Mouse (Mus musculus): ENCODE measurements at regions not wholly inside any gene's neighbourhood (a gene's known extent, or its start where the extent isn't known, plus 50 kb on each side); places are given as distances from the start of the nearest gene placed in this dataset.

GRCm38 (mm10) chr8:103451381-103452018 is 649.9 kb upstream of the Cdh5 start:
- no peaks in the 10 kb centered on the region for H3K79me3 ChIP-seq (ENCODE audit: low read depth)
- no peak overlapping the region for H3K4me3 ChIP-seq (ENCODE audit: insufficient read depth, poor library complexity, severe bottlenecking)
- H3K36me3 ChIP-seq (ENCODE audit: control insufficient read depth, insufficient read depth): no peaks in the 10 kb centered on the region
- no peak for TF ChIP-seq CTCF (IDR thresholded peaks at IDR 0.05; ENCODE audit: control insufficient read depth, insufficient read depth, insufficient read length)
- no peak for TF ChIP-seq CEBPB (IDR thresholded peaks at IDR 0.05; ENCODE audit: low read depth)
- no peak for TF ChIP-seq MYOG (IDR thresholded peaks at IDR 0.05; ENCODE audit: control insufficient read depth, extremely low read depth, insufficient read length)
- no peak for TF ChIP-seq MAX (IDR thresholded peaks at IDR 0.05)
- TF ChIP-seq USF1 (IDR thresholded peaks at IDR 0.05; ENCODE audit: low read depth): no peak
- TF ChIP-seq FOSL1 (IDR thresholded peaks at IDR 0.05; ENCODE audit: insufficient read depth, low read length, poor library complexity, severe bottlenecking): no peak
- no peak for TF ChIP-seq MYOD1 (IDR thresholded peaks at IDR 0.05; ENCODE audit: control insufficient read depth, insufficient read length, low read depth)
- H3K79me2 ChIP-seq (ENCODE audit: control insufficient read depth, insufficient read depth): no peaks in the 10 kb centered on the region
- no peaks in the 10 kb centered on the region for H3K27me3 ChIP-seq (ENCODE audit: control insufficient read depth, insufficient read depth, insufficient read length)
- no peak overlapping the region for H3ac ChIP-seq (ENCODE audit: control insufficient read depth, insufficient read length, low read depth)

GRCm38 (mm10) chr8:103457176-103457575 is 644.2 kb upstream of the Cdh5 start:
- H3K79me2 ChIP-seq (ENCODE audit: control insufficient read depth, insufficient read depth): no peaks in the 10 kb centered on the region
- H3ac ChIP-seq (ENCODE audit: control insufficient read depth, insufficient read length, low read depth): no peak overlapping the region
- TF ChIP-seq MYOD1 (IDR thresholded peaks at IDR 0.05; ENCODE audit: control insufficient read depth, insufficient read length, low read depth) (no peak), CEBPB (IDR thresholded peaks at IDR 0.05; ENCODE audit: low read depth) (no peak), MAX (IDR thresholded peaks at IDR 0.05) (no peak)
- H3K4me3 ChIP-seq (ENCODE audit: insufficient read depth, poor library complexity, severe bottlenecking): no peak overlapping the region
- no peaks in the 10 kb centered on the region for H3K79me3 ChIP-seq (ENCODE audit: low read depth)
- no peaks in the 10 kb centered on the region for H3K27me3 ChIP-seq (ENCODE audit: control insufficient read depth, insufficient read depth, insufficient read length)
- no peaks in the 10 kb centered on the region for H3K36me3 ChIP-seq (ENCODE audit: control insufficient read depth, insufficient read depth)

GRCm38 (mm10) chr8:103463557-103463956 is 637.9 kb upstream of the Cdh5 start:
- no peak overlapping the region for H3K4me3 ChIP-seq (ENCODE audit: insufficient read depth, poor library complexity, severe bottlenecking)
- TF ChIP-seq MYOG (IDR thresholded peaks at IDR 0.05; ENCODE audit: control insufficient read depth, extremely low read depth, insufficient read length) (no peak), FOSL1 (IDR thresholded peaks at IDR 0.05; ENCODE audit: insufficient read depth, low read length, poor library complexity, severe bottlenecking) (no peak), CTCF (IDR thresholded peaks at IDR 0.05; ENCODE audit: control insufficient read depth, insufficient read depth, insufficient read length) (no peak), CEBPB (IDR thresholded peaks at IDR 0.05; ENCODE audit: low read depth) (no peak), USF1 (IDR thresholded peaks at IDR 0.05; ENCODE audit: low read depth) (no peak), MAX (IDR thresholded peaks at IDR 0.05) (no peak), MYOD1 (IDR thresholded peaks at IDR 0.05; ENCODE audit: control insufficient read depth, insufficient read length, low read depth) (no peak)
- no peaks in the 10 kb centered on the region for H3K79me2 ChIP-seq (ENCODE audit: control insufficient read depth, insufficient read depth)
- no peaks in the 10 kb centered on the region for H3K27me3 ChIP-seq (ENCODE audit: control insufficient read depth, insufficient read depth, insufficient read length)
- H3K36me3 ChIP-seq (ENCODE audit: control insufficient read depth, insufficient read depth): no peaks in the 10 kb centered on the region
- H3K79me3 ChIP-seq (ENCODE audit: low read depth): no peaks in the 10 kb centered on the region
- no peak overlapping the region for H3ac ChIP-seq (ENCODE audit: control insufficient read depth, insufficient read length, low read depth)

GRCm38 (mm10) chr8:103464777-103465353 is 636.6 kb upstream of the Cdh5 start:
- TF ChIP-seq FOSL1 (IDR thresholded peaks at IDR 0.05; ENCODE audit: insufficient read depth, low read length, poor library complexity, severe bottlenecking) (no peak), CTCF (IDR thresholded peaks at IDR 0.05; ENCODE audit: control insufficient read depth, insufficient read depth, insufficient read length) (no peak), USF1 (IDR thresholded peaks at IDR 0.05; ENCODE audit: low read depth) (no peak), MAX (IDR thresholded peaks at IDR 0.05) (no peak), MYOD1 (IDR thresholded peaks at IDR 0.05; ENCODE audit: control insufficient read depth, insufficient read length, low read depth) (no peak), MYOG (IDR thresholded peaks at IDR 0.05; ENCODE audit: control insufficient read depth, extremely low read depth, insufficient read length) (no peak), CEBPB (IDR thresholded peaks at IDR 0.05; ENCODE audit: low read depth) (no peak)

GRCm38 (mm10) chr8:103467536-103468160 is 633.8 kb upstream of the Cdh5 start:
- H3K27me3 ChIP-seq (ENCODE audit: control insufficient read depth, insufficient read depth, insufficient read length): no peaks in the 10 kb centered on the region
- no peak overlapping the region for H3ac ChIP-seq (ENCODE audit: control insufficient read depth, insufficient read length, low read depth)
- TF ChIP-seq CEBPB (IDR thresholded peaks at IDR 0.05; ENCODE audit: low read depth) (no peak), MAX (IDR thresholded peaks at IDR 0.05) (no peak), MYOG (IDR thresholded peaks at IDR 0.05; ENCODE audit: control insufficient read depth, extremely low read depth, insufficient read length) (no peak)
- no peaks in the 10 kb centered on the region for H3K36me3 ChIP-seq (ENCODE audit: control insufficient read depth, insufficient read depth)
- no peak overlapping the region for H3K4me3 ChIP-seq (ENCODE audit: insufficient read depth, poor library complexity, severe bottlenecking)
- no peaks in the 10 kb centered on the region for H3K79me3 ChIP-seq (ENCODE audit: low read depth)
- H3K79me2 ChIP-seq (ENCODE audit: control insufficient read depth, insufficient read depth): no peaks in the 10 kb centered on the region

More at GRCm38 (mm10) chr8:103464777-103465353, 636.6 kb upstream of the Cdh5 start:
- no peaks in the 10 kb centered on the region for H3K27me3 ChIP-seq (ENCODE audit: control insufficient read depth, insufficient read depth, insufficient read length)
- H3K4me3 ChIP-seq (ENCODE audit: insufficient read depth, poor library complexity, severe bottlenecking): no peak overlapping the region
- H3K79me2 ChIP-seq (ENCODE audit: control insufficient read depth, insufficient read depth): no peaks in the 10 kb centered on the region
- H3K79me3 ChIP-seq (ENCODE audit: low read depth): no peaks in the 10 kb centered on the region
- H3ac ChIP-seq (ENCODE audit: control insufficient read depth, insufficient read length, low read depth): no peak overlapping the region
- H3K36me3 ChIP-seq (ENCODE audit: control insufficient read depth, insufficient read depth): no peaks in the 10 kb centered on the region

GRCm38 (mm10) chr8:103469049-103469448 is 632.4 kb upstream of the Cdh5 start:
- H3ac ChIP-seq (ENCODE audit: control insufficient read depth, insufficient read length, low read depth): no peak overlapping the region
- no peaks in the 10 kb centered on the region for H3K36me3 ChIP-seq (ENCODE audit: control insufficient read depth, insufficient read depth)
- H3K79me2 ChIP-seq (ENCODE audit: control insufficient read depth, insufficient read depth): no peaks in the 10 kb centered on the region
- no peak overlapping the region for H3K4me3 ChIP-seq (ENCODE audit: insufficient read depth, poor library complexity, severe bottlenecking)
- no peak for TF ChIP-seq MYOD1 (IDR thresholded peaks at IDR 0.05; ENCODE audit: control insufficient read depth, insufficient read length, low read depth)
- no peak for TF ChIP-seq MAX (IDR thresholded peaks at IDR 0.05)
- no peak for TF ChIP-seq CTCF (IDR thresholded peaks at IDR 0.05; ENCODE audit: control insufficient read depth, insufficient read depth, insufficient read length)
- TF ChIP-seq FOSL1 (IDR thresholded peaks at IDR 0.05; ENCODE audit: insufficient read depth, low read length, poor library complexity, severe bottlenecking): no peak
- TF ChIP-seq CEBPB (IDR thresholded peaks at IDR 0.05; ENCODE audit: low read depth): no peak
- no peak for TF ChIP-seq MYOG (IDR thresholded peaks at IDR 0.05; ENCODE audit: control insufficient read depth, extremely low read depth, insufficient read length)
- TF ChIP-seq USF1 (IDR thresholded peaks at IDR 0.05; ENCODE audit: low read depth): no peak
- H3K79me3 ChIP-seq (ENCODE audit: low read depth): no peaks in the 10 kb centered on the region
- H3K27me3 ChIP-seq (ENCODE audit: control insufficient read depth, insufficient read depth, insufficient read length): no peaks in the 10 kb centered on the region

Data from C2C12 (cell line).